Mouse (Mus musculus): ENCODE results near the gene Idua. TPM values are rescaled to one million over a fixed set of nuclear protein-coding genes. Genes with fewer than 3 reads are reported as not detected.

Idua gene
- total and polyA plus RNA-seq, 3 experiments, result 2.3 to 10.6 (median 5.8) TPM

DNA sequence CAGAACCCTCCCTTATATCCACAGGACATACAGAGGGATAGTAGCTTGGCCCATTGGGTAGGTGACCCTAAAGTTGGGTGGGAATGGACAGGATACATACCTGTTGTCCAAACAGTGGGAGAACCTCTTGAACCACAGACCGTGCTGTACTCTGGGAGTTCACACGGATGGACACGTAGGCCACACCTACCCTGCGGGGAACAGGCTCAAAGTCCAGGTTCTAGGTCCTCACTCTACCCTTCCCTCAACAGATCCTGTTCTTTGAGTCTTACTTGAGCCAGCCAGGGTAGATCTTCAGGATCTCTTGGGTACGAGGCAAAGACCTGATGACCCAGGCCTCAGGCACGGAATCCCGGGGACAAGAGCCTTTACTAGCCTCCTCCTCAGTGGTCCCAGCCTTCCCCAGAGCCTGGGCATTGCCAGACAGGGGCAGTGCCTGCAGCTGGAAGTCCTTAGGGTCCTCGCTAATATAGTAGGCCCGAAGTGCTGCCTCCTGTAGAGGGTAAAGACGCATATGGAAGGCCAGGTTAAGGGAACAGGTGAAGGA is 5.6 kb upstream of the Idua start:
- H3K4me1 ChIP-seq (ENCODE audit: control insufficient read depth in 1 of 2, insufficient read depth in 2 of 2), result peaks cover 0 to 11% of the 10 kb centered on the region in 2 experiments; a peak in 2 of 4 replicates
- in situ Hi-C loops (cut with MboI; ENCODE audit: low pct_ligation_motif_present, low pct_unique_long_range_greater_than_20kb, low sequenced_read_pairs), result loop anchor here (25.0 kb wide), 1 partner anchor 217 kb away; the partner anchor contains the start of genes Atp5k and Mfsd7a
- no peaks in the 10 kb centered on the region for H3K79me2 ChIP-seq (replicated peaks; ENCODE audit: control insufficient read depth, extremely low read depth, insufficient read depth, poor library complexity, severe bottlenecking)
- H3K36me3 ChIP-seq (replicated peaks in 1 of 2; ENCODE audit: control insufficient read depth in 1 of 2, insufficient read depth in 1 of 2, low read length in 1 of 2), result peaks cover 62 to 89% of the 10 kb centered on the region in 2 experiments
- H3K9ac ChIP-seq (ENCODE audit: insufficient read depth, low read depth), result no peak overlapping the region
- no peaks in the 10 kb centered on the region for H3K9me3 ChIP-seq (replicated peaks; ENCODE audit: low read length)
- no peak for DNase-seq (ENCODE audit: extremely low read depth)
- H3K27ac ChIP-seq (ENCODE audit: insufficient read depth, low read depth), result no peak overlapping the region
- no peak overlapping the region for H3K4me3 ChIP-seq (replicated peaks in 1 of 3; ENCODE audit: low read depth in 2 of 3, low read length in 2 of 3, poor library complexity in 1 of 3)
- dilution Hi-C loops (cut with MboI; ENCODE audit: extremely low pct_ligation_motif_present, extremely low pct_unique_long_range_greater_than_20kb, low sequenced_read_pairs), result no loop called here
- TF ChIP-seq USF1 (IDR thresholded peaks at IDR 0.05; ENCODE audit: low read depth, low read length) (no peak), CHD2 (IDR thresholded peaks at IDR 0.05; ENCODE audit: low read length) (no peak), MXI1 (IDR thresholded peaks at IDR 0.05; ENCODE audit: low read depth, low read length) (no peak), SMC3 (IDR thresholded peaks at IDR 0.05; ENCODE audit: low read depth, low read length) (no peak), ZC3H11A (IDR thresholded peaks at IDR 0.05; ENCODE audit: low read depth, low read length) (no peak), TBP (conservative IDR thresholded peaks at IDR 0.05; ENCODE audit: low read depth, low read length) (no peak), ZMIZ1 (IDR thresholded peaks at IDR 0.05; ENCODE audit: low read depth, low read length) (no peak)
- no peaks in the 10 kb centered on the region for H3K27me3 ChIP-seq (replicated peaks)
- H3K4me2 ChIP-seq (ENCODE audit: insufficient read depth, low read depth, poor library complexity, severe bottlenecking), result no peak overlapping the region

DNA sequence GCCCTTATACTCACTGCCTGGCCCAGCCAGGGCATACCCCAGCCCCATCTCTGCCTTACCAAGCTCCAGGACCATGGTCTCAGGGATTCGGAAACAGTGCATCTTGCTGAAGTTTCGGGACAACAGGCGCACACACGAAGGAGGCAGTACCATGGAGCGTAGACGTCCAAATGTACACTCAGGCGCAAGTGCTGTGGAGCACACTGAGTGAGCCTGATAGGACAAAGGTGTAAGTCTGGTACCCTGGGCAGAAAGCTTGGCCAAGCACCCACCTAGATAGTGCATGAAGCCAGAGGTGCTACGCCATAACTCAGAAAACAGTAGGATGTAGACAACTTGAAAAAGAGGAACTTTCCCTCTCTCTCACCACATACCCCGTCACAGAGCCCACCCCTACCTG is 4.8 kb upstream of the Idua start:
- Histone ChIP-seq H3K27ac (ENCODE audit: insufficient read depth, low read depth) (no peak overlapping the region), H3K4me2 (ENCODE audit: insufficient read depth, low read depth, poor library complexity, severe bottlenecking) (no peak overlapping the region), H3K9ac (ENCODE audit: insufficient read depth, low read depth) (no peak overlapping the region), H3K4me3 (replicated peaks in 1 of 3; ENCODE audit: low read depth in 2 of 3, low read length in 2 of 3, poor library complexity in 1 of 3) (no peak overlapping the region), H3K79me2 (replicated peaks; ENCODE audit: control insufficient read depth, extremely low read depth, insufficient read depth, poor library complexity, severe bottlenecking) (no peaks in the 10 kb centered on the region), H3K27me3 (replicated peaks) (no peaks in the 10 kb centered on the region), H3K36me3 (replicated peaks in 1 of 2; ENCODE audit: control insufficient read depth in 1 of 2, insufficient read depth in 1 of 2, low read length in 1 of 2) (peaks cover 56 to 81% of the 10 kb centered on the region in 2 experiments), H3K4me1 (ENCODE audit: control insufficient read depth in 1 of 2, insufficient read depth in 2 of 2) (peaks cover 3 to 18% of the 10 kb centered on the region in 2 experiments), H3K9me3 (replicated peaks; ENCODE audit: low read length) (no peaks in the 10 kb centered on the region)
- in situ Hi-C loops (cut with MboI; ENCODE audit: low pct_ligation_motif_present, low pct_unique_long_range_greater_than_20kb, low sequenced_read_pairs) (loop anchor here (25.0 kb wide), 1 partner anchor 218 kb away; the partner anchor contains the start of genes Atp5k and Mfsd7a), dilution Hi-C loops (cut with MboI; ENCODE audit: extremely low pct_ligation_motif_present, extremely low pct_unique_long_range_greater_than_20kb, low sequenced_read_pairs) (no loop called here)
- TF ChIP-seq HCFC1 (IDR thresholded peaks at IDR 0.05; ENCODE audit: low read depth, low read length) (no peak), ETS1 (conservative IDR thresholded peaks at IDR 0.05; ENCODE audit: low read depth, low read length) (no peak), TBP (conservative IDR thresholded peaks at IDR 0.05; ENCODE audit: low read depth, low read length) (no peak), TCF12 (IDR thresholded peaks at IDR 0.05; ENCODE audit: low read depth, low read length) (no peak), E2F4 (IDR thresholded peaks at IDR 0.05; ENCODE audit: insufficient replicate concordance, low read depth, low read length) (no peak), KAT2A (IDR thresholded peaks at IDR 0.05; ENCODE audit: insufficient replicate concordance, low read length) (no peak), MAZ (IDR thresholded peaks at IDR 0.05; ENCODE audit: low read depth, low read length) (no peak), MXI1 (IDR thresholded peaks at IDR 0.05; ENCODE audit: low read depth, low read length) (no peak), NELFE (IDR thresholded peaks at IDR 0.05; ENCODE audit: low read depth, low read length) (no peak), USF2 (conservative IDR thresholded peaks at IDR 0.05; ENCODE audit: low read depth, low read length) (no peak), EP300 (IDR thresholded peaks at IDR 0.05; ENCODE audit: low read length) (no peak), CHD1 (IDR thresholded peaks at IDR 0.05; ENCODE audit: low read depth, low read length) (no peak), USF1 (IDR thresholded peaks at IDR 0.05; ENCODE audit: low read depth, low read length) (no peak), PAX5 (IDR thresholded peaks at IDR 0.05; ENCODE audit: low read length) (no peak), MEF2A (IDR thresholded peaks at IDR 0.05; ENCODE audit: borderline replicate concordance, low read depth, low read length) (no peak), SIN3A (IDR thresholded peaks at IDR 0.05; ENCODE audit: low read length) (no peak), RCOR1 (conservative IDR thresholded peaks at IDR 0.05; ENCODE audit: low read depth, low read length) (no peak), UBTF (IDR thresholded peaks at IDR 0.05; ENCODE audit: low read depth, low read length) (no peak)
- no peak for DNase-seq (ENCODE audit: extremely low read depth)
